In the genomic region with DNA sequence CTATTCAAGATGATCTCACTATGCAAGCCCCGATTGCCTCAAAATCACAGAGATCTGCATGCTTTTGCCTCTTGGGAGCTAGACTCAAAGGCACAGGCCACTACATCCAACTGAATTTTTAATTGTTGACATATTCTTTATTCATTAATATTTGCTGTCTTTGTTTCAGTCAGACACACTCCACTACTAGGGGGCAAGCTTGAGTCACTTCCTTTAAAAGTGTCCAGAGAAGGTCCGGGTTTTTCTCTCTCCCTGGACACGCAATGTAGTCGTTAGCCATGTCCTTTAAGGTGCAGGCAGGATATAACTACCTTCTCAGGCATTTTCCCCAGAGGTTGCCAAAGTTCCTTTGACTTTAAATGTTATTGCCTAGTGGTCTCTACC, we compare ENCODE assay signal across 10 mouse cellular contexts. TPM values are rescaled to one million over a fixed set of nuclear protein-coding genes. Genes with fewer than 3 reads are reported as not detected.
A peak's percentile ranks its signal among the peaks of the same experiment; 100 is the strongest.
DNase-seq lines count a peak whose midpoint lies in the region; TF ChIP-seq lines count a peak whose summit lies in the region.
"Had no signal": no experiment of that assay in that cellular context is flagged by ENCODE, and none has a peak within 500 bp of the region (broad histone marks: within the 10 kb centered on the region; RNA-seq: fewer than 3 reads in every experiment).

No protein-coding gene starts in this region.

- no peak overlapping the region for H3K4me3 ChIP-seq in layer of hippocampus, adult 2 months

- peak; percentile 56 for TF ChIP-seq CTCF in layer of hippocampus, adult 2 months (conservative IDR thresholded peaks at IDR 0.05)

- H3K27ac ChIP-seq in layer of hippocampus, adult 2 months = no peak overlapping the region

- peak; percentile 33 for DNase-seq in heart, adult 11 months
- DNase-seq in heart, adult 9 months (ENCODE audit: low spot score in 2 of 2) = no peak
- peak in 1 of 2 experiments; percentile 30 for DNase-seq in layer of hippocampus, adult 2 months (ENCODE audit: low spot score in 2 of 2)
- DNase-seq in layer of hippocampus, postnatal 10 days (ENCODE audit: low spot score in 2 of 2) = no peak
- peak; percentile 20 for DNase-seq in urinary bladder, postnatal 25 days (ENCODE audit: low spot score)
- DNase-seq in urinary bladder, postnatal 4 days (ENCODE audit: low spot score in 2 of 2) = no peak
- DNase-seq in lung, postnatal 36 days = peak; percentile 67
- no peak for DNase-seq in layer of hippocampus, adult 11-12 months (ENCODE audit: low spot score)
- DNase-seq: layer of hippocampus, postnatal 36 days had no signal

RNA-seq across cellular contexts. Expression of gene Themis3, which starts 21.8 kb away (rescaled TPM):
- not detected for total RNA-seq in layer of hippocampus, adult 2 months (2021)
- total RNA-seq in layer of hippocampus, postnatal 10 days (2021) = not detected
- total RNA-seq: layer of hippocampus, postnatal 36 days; liver, adult 2 months had no signal

RNA-seq across cellular contexts. Expression of gene Rab12, which starts 53.1 kb away (rescaled TPM):
- 100 to 1,000 TPM; 111 to 112 TPM for total RNA-seq in layer of hippocampus, adult 2 months (2021)
- 100 to 1,000 TPM; 124 to 134 TPM for total RNA-seq in layer of hippocampus, postnatal 10 days (2021)

Comparison
In these comparisons a context has a peak if more than half of its experiments do, and no peak if none do; other contexts are left out.
1. DNase-seq: peak in heart, adult 11 months (single experiment), urinary bladder, postnatal 25 days (single experiment) and lung, postnatal 36 days (single experiment); none in heart, adult 9 months (0 of 2), layer of hippocampus, postnatal 10 days (0 of 2), urinary bladder, postnatal 4 days (0 of 2) and layer of hippocampus, adult 11-12 months (single experiment).